Mouse (Mus musculus): Measurements from ENCODE around the gene Babam2. TPM values are rescaled to one million over a fixed set of nuclear protein-coding genes. Genes with fewer than 3 reads are reported as not detected.

Gene Babam2
- polyA plus RNA-seq, 1 experiment: 7.0 TPM

DNA sequence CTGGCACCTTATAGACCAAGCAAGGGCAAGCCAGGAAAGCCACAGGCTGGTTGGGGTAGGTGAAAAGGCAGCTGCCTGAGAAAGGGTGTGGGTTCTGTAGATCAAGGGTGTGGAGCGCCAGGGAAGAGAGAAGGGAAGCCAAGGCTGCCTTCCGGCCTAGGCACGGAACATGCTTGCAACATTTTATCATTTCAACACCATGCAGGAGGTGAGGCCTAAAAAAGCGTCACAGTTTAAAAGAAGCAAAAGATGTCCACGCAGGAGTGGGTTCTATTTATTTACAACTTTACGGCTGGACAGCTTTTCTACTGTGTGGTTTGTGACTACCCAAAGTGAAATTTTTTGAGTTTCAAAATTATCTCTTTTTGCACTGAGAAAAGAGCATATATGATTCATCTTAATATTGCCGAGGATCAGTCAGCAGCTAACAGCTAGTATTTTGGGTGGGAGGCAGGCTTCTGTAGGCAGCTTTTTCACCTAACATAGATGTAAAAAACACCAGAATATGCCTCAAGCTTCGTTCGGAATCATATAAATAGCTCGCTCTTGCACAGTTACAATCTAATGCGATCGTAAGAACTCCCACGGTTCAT is 287.0 kb downstream of the Babam2 start:
- no peak for TF ChIP-seq GATA1 (IDR thresholded peaks at IDR 0.05; ENCODE audit: low read length)
- TF ChIP-seq TAL1 (IDR thresholded peaks at IDR 0.05; ENCODE audit: low read length): no peak

DNA sequence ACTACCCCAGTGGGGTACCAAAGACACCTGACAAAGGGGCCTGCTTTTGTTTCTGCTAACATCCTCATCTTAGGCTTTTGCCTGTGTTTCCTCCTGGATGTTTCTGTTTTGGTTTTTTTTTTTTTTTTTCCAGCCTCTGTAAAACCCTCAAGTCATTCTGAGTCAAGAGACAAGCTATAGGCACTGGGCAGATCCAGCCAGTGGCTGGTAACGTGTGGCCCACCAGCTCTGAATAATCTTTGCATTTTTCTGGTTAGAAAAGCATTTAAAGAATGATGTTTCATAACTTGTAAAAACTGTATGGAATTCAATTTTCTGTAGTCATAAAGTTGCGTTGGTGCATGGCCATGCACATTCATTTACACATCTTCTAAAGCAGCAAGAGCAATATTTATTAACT is 287.5 kb downstream of the Babam2 start:
- TF ChIP-seq TAL1 (IDR thresholded peaks at IDR 0.05; ENCODE audit: low read length): no peak
- no peak for TF ChIP-seq GATA1 (IDR thresholded peaks at IDR 0.05; ENCODE audit: low read length)
- Histone ChIP-seq H3K36me3 (ENCODE audit: control insufficient read depth) (no peaks in the 10 kb centered on the region), H3K27me3 (ENCODE audit: control insufficient read depth) (no peaks in the 10 kb centered on the region), H3K4me3 (replicated peaks) (no peak overlapping the region), H3K4me1 (ENCODE audit: control insufficient read depth) (no peaks in the 10 kb centered on the region), H3K9me3 (ENCODE audit: control insufficient read depth, low read length) (no peaks in the 10 kb centered on the region)

More for the DNA sequence above, 287.0 kb downstream of the Babam2 start:
- H3K9me3 ChIP-seq (ENCODE audit: control insufficient read depth, low read length): no peaks in the 10 kb centered on the region
- no peaks in the 10 kb centered on the region for H3K4me1 ChIP-seq (ENCODE audit: control insufficient read depth)
- H3K4me3 ChIP-seq (replicated peaks): no peak overlapping the region
- no peaks in the 10 kb centered on the region for H3K27me3 ChIP-seq (ENCODE audit: control insufficient read depth)
- no peaks in the 10 kb centered on the region for H3K36me3 ChIP-seq (ENCODE audit: control insufficient read depth)

GRCm38 (mm10) chr5:31987541-31988307 is 290.2 kb downstream of the Babam2 start:
- no peak for TF ChIP-seq GATA1 (IDR thresholded peaks at IDR 0.05; ENCODE audit: low read length)
- no peak for TF ChIP-seq TAL1 (IDR thresholded peaks at IDR 0.05; ENCODE audit: low read length)
- H3K4me3 ChIP-seq (replicated peaks): no peak overlapping the region
- no peaks in the 10 kb centered on the region for H3K4me1 ChIP-seq (ENCODE audit: control insufficient read depth)
- H3K27me3 ChIP-seq (ENCODE audit: control insufficient read depth): no peaks in the 10 kb centered on the region
- no peaks in the 10 kb centered on the region for H3K36me3 ChIP-seq (ENCODE audit: control insufficient read depth)
- no peaks in the 10 kb centered on the region for H3K9me3 ChIP-seq (ENCODE audit: control insufficient read depth, low read length)

DNA sequence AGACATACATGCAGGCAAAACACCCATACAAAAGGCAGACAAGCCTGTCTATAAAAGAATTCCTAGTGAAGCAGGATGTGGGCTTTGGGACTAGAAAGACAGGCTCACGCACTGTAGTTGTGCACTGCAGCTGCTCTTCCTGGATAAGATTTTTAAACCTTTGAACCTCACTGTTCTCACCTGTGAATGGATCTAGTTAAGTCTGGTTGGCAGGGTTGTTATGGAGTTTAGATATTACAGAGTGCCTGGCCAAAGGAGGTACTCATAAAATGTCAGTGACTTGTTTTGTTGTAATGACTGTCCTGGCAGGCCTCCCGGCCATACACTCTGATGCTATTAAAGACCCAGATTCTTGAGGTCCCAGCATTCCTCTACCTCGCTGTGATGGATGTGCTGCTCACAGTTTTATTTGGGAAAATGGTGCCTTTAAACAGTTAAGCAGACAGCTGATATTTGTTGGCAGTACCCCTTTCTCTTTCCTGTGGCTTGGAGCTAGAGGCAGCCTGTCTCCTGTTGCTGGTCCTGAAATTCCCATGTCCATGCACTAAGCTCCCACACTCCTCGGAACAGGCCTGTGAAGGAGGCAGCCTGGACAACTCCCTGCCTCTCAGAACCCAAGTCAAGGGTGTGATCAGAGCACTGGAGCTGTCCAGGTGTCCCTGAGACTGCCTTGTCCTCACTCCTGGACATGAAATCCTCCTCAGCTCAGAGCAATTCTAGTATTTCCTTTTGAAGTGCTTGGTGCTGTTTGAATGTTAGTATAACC is 299.9 kb downstream of the Babam2 start:
- H3K4me3 ChIP-seq (replicated peaks): no peak overlapping the region
- no peaks in the 10 kb centered on the region for H3K27me3 ChIP-seq (ENCODE audit: control insufficient read depth)
- no peaks in the 10 kb centered on the region for H3K36me3 ChIP-seq (ENCODE audit: control insufficient read depth)
- H3K4me1 ChIP-seq (ENCODE audit: control insufficient read depth): no peaks in the 10 kb centered on the region
- no peaks in the 10 kb centered on the region for H3K9me3 ChIP-seq (ENCODE audit: control insufficient read depth, low read length)
- TF ChIP-seq TAL1 (IDR thresholded peaks at IDR 0.05; ENCODE audit: low read length) (no peak), GATA1 (IDR thresholded peaks at IDR 0.05; ENCODE audit: low read length) (no peak)

DNA sequence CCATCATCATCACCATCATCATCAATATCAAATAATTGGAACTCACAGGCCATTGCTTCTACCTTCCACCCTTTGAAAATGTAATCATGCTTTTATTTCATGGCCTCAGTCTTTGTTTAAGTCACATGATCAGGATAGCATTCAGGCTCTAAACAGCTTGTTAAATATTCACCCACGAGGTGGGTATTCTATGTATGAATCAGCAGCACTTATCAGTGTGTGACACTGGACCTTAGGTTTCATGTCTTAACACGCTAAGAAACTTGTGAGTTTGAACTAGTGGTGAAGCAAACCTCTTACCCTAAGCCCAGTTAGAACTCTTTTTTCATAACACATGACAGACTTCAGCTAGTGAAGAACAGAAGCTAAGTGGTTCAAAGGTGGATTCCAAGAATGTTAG is 301.3 kb downstream of the Babam2 start:
- TF ChIP-seq GATA1 (IDR thresholded peaks at IDR 0.05; ENCODE audit: low read length) (no peak), TAL1 (IDR thresholded peaks at IDR 0.05; ENCODE audit: low read length) (no peak)
- Histone ChIP-seq H3K27me3 (ENCODE audit: control insufficient read depth) (no peaks in the 10 kb centered on the region), H3K4me1 (ENCODE audit: control insufficient read depth) (no peaks in the 10 kb centered on the region)

GRCm38 (mm10) chr5:32000076-32000475 is 302.6 kb downstream of the Babam2 start:
- H3K9me3 ChIP-seq (ENCODE audit: control insufficient read depth, low read length): no peaks in the 10 kb centered on the region

More for the DNA sequence above, 301.3 kb downstream of the Babam2 start:
- no peak overlapping the region for H3K4me3 ChIP-seq (replicated peaks)
- no peaks in the 10 kb centered on the region for H3K36me3 ChIP-seq (ENCODE audit: control insufficient read depth)
- H3K9me3 ChIP-seq (ENCODE audit: control insufficient read depth, low read length): no peaks in the 10 kb centered on the region

DNA sequence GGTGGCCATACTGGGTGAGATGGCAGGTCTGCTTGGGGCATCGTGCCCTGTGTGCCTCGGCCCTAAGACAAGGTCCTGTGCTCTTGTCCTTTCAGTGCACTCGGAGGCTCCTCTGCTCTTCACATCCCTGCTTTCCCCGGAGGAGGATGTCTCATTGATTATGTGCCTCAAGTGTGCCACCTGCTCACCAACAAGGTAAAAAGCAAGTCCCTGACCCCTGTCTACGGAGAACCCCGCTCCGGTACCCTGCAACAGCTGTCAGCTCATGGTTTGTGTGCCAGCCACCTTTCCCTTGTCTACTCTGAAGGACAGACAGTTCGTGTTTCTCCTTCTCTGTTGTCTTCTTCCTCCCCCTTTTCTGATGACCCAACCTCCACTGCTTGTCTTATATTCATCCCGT is 303.8 kb downstream of the Babam2 start:
- no peaks in the 10 kb centered on the region for H3K4me1 ChIP-seq (ENCODE audit: control insufficient read depth)
- H3K4me3 ChIP-seq (replicated peaks): no peak overlapping the region
- H3K27me3 ChIP-seq (ENCODE audit: control insufficient read depth): no peaks in the 10 kb centered on the region
- no peak for TF ChIP-seq TAL1 (IDR thresholded peaks at IDR 0.05; ENCODE audit: low read length)
- no peak for TF ChIP-seq GATA1 (IDR thresholded peaks at IDR 0.05; ENCODE audit: low read length)
- no peaks in the 10 kb centered on the region for H3K9me3 ChIP-seq (ENCODE audit: control insufficient read depth, low read length)
- no peaks in the 10 kb centered on the region for H3K36me3 ChIP-seq (ENCODE audit: control insufficient read depth)

More at GRCm38 (mm10) chr5:32000076-32000475, 302.6 kb downstream of the Babam2 start:
- no peak overlapping the region for H3K4me3 ChIP-seq (replicated peaks)
- H3K4me1 ChIP-seq (ENCODE audit: control insufficient read depth): no peaks in the 10 kb centered on the region
- no peak for TF ChIP-seq TAL1 (IDR thresholded peaks at IDR 0.05; ENCODE audit: low read length)
- no peak for TF ChIP-seq GATA1 (IDR thresholded peaks at IDR 0.05; ENCODE audit: low read length)
- no peaks in the 10 kb centered on the region for H3K36me3 ChIP-seq (ENCODE audit: control insufficient read depth)
- H3K27me3 ChIP-seq (ENCODE audit: control insufficient read depth): no peaks in the 10 kb centered on the region

GRCm38 (mm10) chr5:32001771-32002170 is 304.3 kb downstream of the Babam2 start:
- Histone ChIP-seq H3K4me1 (ENCODE audit: control insufficient read depth) (no peaks in the 10 kb centered on the region), H3K9me3 (ENCODE audit: control insufficient read depth, low read length) (no peaks in the 10 kb centered on the region), H3K36me3 (ENCODE audit: control insufficient read depth) (no peaks in the 10 kb centered on the region), H3K4me3 (replicated peaks) (no peak overlapping the region), H3K27me3 (ENCODE audit: control insufficient read depth) (no peaks in the 10 kb centered on the region)
- TF ChIP-seq TAL1 (IDR thresholded peaks at IDR 0.05; ENCODE audit: low read length) (no peak), GATA1 (IDR thresholded peaks at IDR 0.05; ENCODE audit: low read length) (no peak)

- Histone ChIP-seq H3K36me3 (ENCODE audit: control insufficient read depth) (no peaks in the 10 kb centered on the region; the same call in 1 of the 2 replicates), H3K9me3 (ENCODE audit: control insufficient read depth, low read length) (no peaks in the 10 kb centered on the region), H3K27me3 (ENCODE audit: control insufficient read depth) (no peaks in the 10 kb centered on the region), H3K4me3 (replicated peaks) (no peak overlapping the region), H3K4me1 (ENCODE audit: control insufficient read depth) (no peaks in the 10 kb centered on the region)
- TF ChIP-seq TAL1 (IDR thresholded peaks at IDR 0.05; ENCODE audit: low read length) (no peak), GATA1 (IDR thresholded peaks at IDR 0.05; ENCODE audit: low read length) (no peak)
Observed at GRCm38 (mm10) chr5:32008401-32008800, 310.9 kb downstream of the Babam2 start.

Data from erythroblast, embryonic 14.5 days (primary cell).